Comparison of ENCODE assay signal across 11 mouse cellular contexts in genomic region chr1:82795702-82796443, GRCm38 (mm10). TPM values are rescaled to one million over a fixed set of nuclear protein-coding genes. Genes with fewer than 3 reads are reported as not detected.
DNase-seq lines count a peak whose midpoint lies in the region; ATAC-seq and TF ChIP-seq lines count a peak whose summit lies in the region.
"Had no signal": no experiment of that assay in that cellular context is flagged by ENCODE, and none has a peak within 500 bp of the region (broad histone marks: within the 10 kb centered on the region; RNA-seq: fewer than 3 reads in every experiment).

No protein-coding gene starts in this region.

- DNase-seq in gastrocnemius, adult 2 months: peak; percentile 31
- no peak for DNase-seq in gastrocnemius, adult 8-10 months (ENCODE audit: low spot score in 2 of 2)
- DNase-seq in neural tube, embryonic 10.5 days (ENCODE audit: extremely low spot score, low spot score): no peak
- DNase-seq in thymus, postnatal 10 days (ENCODE audit: low spot score in 2 of 2): no peak
- no peak for DNase-seq in retina, embryonic 14.5 days (ENCODE audit: low spot score)
- no peak for DNase-seq in cerebellum, adult 11-12 months

- H3K36me3 ChIP-seq in neural tube, embryonic 13.5 days: no peaks in the 10 kb centered on the region
- no peaks in the 10 kb centered on the region for H3K36me3 ChIP-seq in lung, embryonic 15.5 days

- H3K4me3 ChIP-seq in gastrocnemius, adult 2 months: no peak overlapping the region
- H3K4me3 ChIP-seq in neural tube, embryonic 13.5 days: no peak overlapping the region
- H3K4me3 ChIP-seq in lung, embryonic 15.5 days: no peak overlapping the region

- no peaks in the 10 kb centered on the region for H3K27me3 ChIP-seq in neural tube, embryonic 13.5 days
- no peaks in the 10 kb centered on the region for H3K27me3 ChIP-seq in lung, embryonic 15.5 days

- peaks cover 10% of the 10 kb centered on the region; the same call in 1 of the 2 replicates for H3K4me1 ChIP-seq in neural tube, embryonic 13.5 days (replicated peaks)
- H3K4me1 ChIP-seq in lung, embryonic 15.5 days: no peaks in the 10 kb centered on the region

- H3K27ac ChIP-seq in gastrocnemius, adult 2 months: peak overlapping the region; percentile 10; the same call in 1 of the 2 replicates
- H3K27ac ChIP-seq in neural tube, embryonic 13.5 days (replicated peaks): 0 out of 2 replicates have a peak overlapping the region, but pooled peaks have one; percentile 28
- H3K27ac ChIP-seq in lung, embryonic 15.5 days: peak overlapping the region; percentile 76

- no peak for ATAC-seq in neural tube, embryonic 13.5 days (ENCODE audit: low read depth)
- peak; percentile 37; the same call in 1 of the 2 replicates for ATAC-seq in lung, embryonic 15.5 days (ENCODE audit: borderline replicate concordance, extremely low read depth, low FRiP score, low TSS enrichment)
- ATAC-seq: forebrain, embryonic 16.5 days; midbrain, embryonic 16.5 days had no signal

- intact Hi-C loops in gastrocnemius, adult 2 months (cut with DNase I): no loop called here

- no peak for TF ChIP-seq CTCF in gastrocnemius, adult 2 months (IDR thresholded peaks at IDR 0.05)

- H3K9ac ChIP-seq in neural tube, embryonic 13.5 days: no peak overlapping the region
- no peak overlapping the region for H3K9ac ChIP-seq in lung, embryonic 15.5 days

- no peaks in the 10 kb centered on the region for H3K9me3 ChIP-seq in neural tube, embryonic 13.5 days
- H3K9me3 ChIP-seq in lung, embryonic 15.5 days: no peaks in the 10 kb centered on the region

- no peak overlapping the region for H3K4me2 ChIP-seq in neural tube, embryonic 13.5 days
- peak overlapping the region; percentile 16; the same call in 1 of the 2 replicates for H3K4me2 ChIP-seq in lung, embryonic 15.5 days

- WGBS in neural tube, embryonic 13.5 days: 79% methylated on average over 18 of the region's 18 CpGs
- WGBS in lung, embryonic 15.5 days: 49% methylated on average over 18 of the region's 18 CpGs

RNA-seq across cellular contexts. Expression of gene Gm47791, which starts 24.8 kb away (rescaled TPM):
- total RNA-seq in gastrocnemius, adult 2 months (2021): not detected
- total RNA-seq in gastrocnemius, adult 8-10 months (2022): not detected
- polyA plus RNA-seq in neural tube, embryonic 13.5 days (2015; fragmentation: Nextera tagmentation; extraction: Ambion mirVana): not detected in 2 replicates
- polyA plus RNA-seq in lung, embryonic 15.5 days (2015; fragmentation: Nextera tagmentation; extraction: Ambion mirVana): not detected in 2 replicates
- polyA plus RNA-seq: forebrain, embryonic 16.5 days; large intestine, adult 2 months; midbrain, embryonic 16.5 days had no signal

RNA-seq across cellular contexts. Expression of gene Tm4sf20, which starts 27.6 kb away (rescaled TPM):
- total RNA-seq in gastrocnemius, adult 2 months (2021): not detected
- total RNA-seq in gastrocnemius, adult 8-10 months (2022): not detected
- 0.13 and 0.19 TPM in 2 replicates for polyA plus RNA-seq in neural tube, embryonic 13.5 days (2015; fragmentation: Nextera tagmentation; extraction: Ambion mirVana)
- polyA plus RNA-seq in lung, embryonic 15.5 days (2015; fragmentation: Nextera tagmentation; extraction: Ambion mirVana): 0.10 TPM in 2 replicates
- polyA plus RNA-seq: forebrain, embryonic 16.5 days had no signal

RNA-seq across cellular contexts. Expression of gene Agfg1, which starts 43.4 kb away (rescaled TPM):
- 10 to 100 TPM; 24.6 to 27.7 TPM for total RNA-seq in gastrocnemius, adult 2 months (2021)
- 10 to 100 TPM; 22.0 to 24.1 (median 23.1) TPM for total RNA-seq in gastrocnemius, adult 8-10 months (2022)
- polyA plus RNA-seq in neural tube, embryonic 13.5 days (2015; fragmentation: Nextera tagmentation; extraction: Ambion mirVana): 35.3 and 36.9 TPM in 2 replicates
- polyA plus RNA-seq in lung, embryonic 15.5 days (2015; fragmentation: Nextera tagmentation; extraction: Ambion mirVana): 32.1 and 32.3 TPM in 2 replicates

Comparison
In these comparisons a context has a peak if more than half of its experiments do, and no peak if none do; other contexts are left out.
1. H3K27ac ChIP-seq: peak in every context shown above with its lines; median percentile 76 in lung, embryonic 15.5 days; 28 in neural tube, embryonic 13.5 days; 10 in gastrocnemius, adult 2 months.